Mouse (Mus musculus) midbrain, postnatal 0 days (tissue): ENCODE results near the gene Chd4. TPM values are rescaled to one million over a fixed set of nuclear protein-coding genes. Genes with fewer than 3 reads are reported as not detected.
A peak's percentile ranks its signal among the peaks of the same experiment; 100 is the strongest.
"Not testable (repeated sequence)": the region's sequence is repeated elsewhere in the genome, so short reads cannot be mapped to it uniquely, and the experiment has no call there.

Experiments used
- ATAC-seq: fragments of 200-750 bp; cut with Nextera tagmentation; 2 replicates; pipeline ENCODE4 v1.8.0; 2017; ENCODE audit warnings: moderate number of reproducible peaks, mild to moderate bottlenecking, moderate TSS enrichment, moderate library complexity; ENCODE audit not compliant: low FRiP score
- DNase-seq: peaks from one replicate; pipeline ENCODE4 v3.0.0-alpha.2; 2015; ENCODE audit warnings: low spot score
- H3K27ac ChIP-seq: fragments of 300-500 bp; sonication (generic); 2 replicates; pipeline ENCODE4 v1.5.1; 2014; ENCODE audit warnings: low read depth, mild to moderate bottlenecking, low read length, mixed read lengths
- H3K27me3 ChIP-seq: fragments of 300-500 bp; sonication (generic); 2 replicates; pipeline ENCODE4 v1.6.1; 2014; ENCODE audit warnings: low read length, control low read depth, mixed read lengths; ENCODE audit not compliant: insufficient read depth
- H3K36me3 ChIP-seq: fragments of 300-500 bp; sonication (generic); 2 replicates; pipeline ENCODE4 v1.6.1; 2014; ENCODE audit warnings: low read length, control low read depth, mixed read lengths; ENCODE audit not compliant: insufficient read depth
- H3K4me1 ChIP-seq: fragments of 300-500 bp; sonication (generic); 2 replicates; pipeline ENCODE4 v1.6.1; 2014; ENCODE audit warnings: mild to moderate bottlenecking, control low read depth, antibody characterized with exemption, low read length, mixed read lengths; ENCODE audit not compliant: insufficient read depth
- H3K4me2 ChIP-seq: fragments of 300-500 bp; sonication (generic); 2 replicates; pipeline ENCODE4 v1.6.1; 2014; ENCODE audit warnings: low read depth, mild to moderate bottlenecking, low read length, mixed read lengths; ENCODE audit not compliant: poor library complexity, severe bottlenecking
- H3K4me3 ChIP-seq: fragments of 300-500 bp; sonication (generic); 2 replicates; pipeline ENCODE4 v1.5.1; 2014; ENCODE audit warnings: low read depth, mild to moderate bottlenecking, low read length, moderate library complexity
- H3K9ac ChIP-seq: fragments of 300-500 bp; sonication (generic); replicated peaks from 2 replicates; pipeline ENCODE4 v1.6.1; 2014; ENCODE audit warnings: mild to moderate bottlenecking, low read length, moderate library complexity, mixed read lengths; ENCODE audit not compliant: poor library complexity, severe bottlenecking
- H3K9me3 ChIP-seq: fragments of 300-500 bp; sonication (generic); 2 replicates; pipeline ENCODE4 v1.6.1; 2016; ENCODE audit warnings: low read length, control low read depth
- CTCF ChIP-seq: IDR thresholded peaks from 2 replicates; pipeline ENCODE4 v1.5.1; 2016; ENCODE audit warnings: antibody characterized with exemption, mild to moderate bottlenecking
- WGBS: fragments of 180-500 bp; shearing (Covaris S2); extraction: QIAGEN DNeasy Blood & Tissue Kit; methylation state at CpG from one replicate; pipeline ENCODE4 v1.1.7; 2014; 5-methylcytosine and 5-hydroxymethylcytosine counted together
- polyA plus RNA-seq: library from polyadenylated mRNA; unstranded; fragments of >200 nt; fragmentation: Nextera tagmentation; extraction: Ambion mirVana; gene quantifications from 2 replicates; pipeline ENCODE4 v1.2.1, GENCODE M21; 2015
- total RNA-seq: library from RNA; depleted of rRNA; stranded (reverse); fragments of >200 nt; gene quantifications from 2 replicates; pipeline ENCODE4 v1.2.3, GENCODE M21; 2014

Gene Chd4
- total and polyA plus RNA-seq, 2 experiments from 2014 or later, result 89.1 to 117 TPM

DNA sequence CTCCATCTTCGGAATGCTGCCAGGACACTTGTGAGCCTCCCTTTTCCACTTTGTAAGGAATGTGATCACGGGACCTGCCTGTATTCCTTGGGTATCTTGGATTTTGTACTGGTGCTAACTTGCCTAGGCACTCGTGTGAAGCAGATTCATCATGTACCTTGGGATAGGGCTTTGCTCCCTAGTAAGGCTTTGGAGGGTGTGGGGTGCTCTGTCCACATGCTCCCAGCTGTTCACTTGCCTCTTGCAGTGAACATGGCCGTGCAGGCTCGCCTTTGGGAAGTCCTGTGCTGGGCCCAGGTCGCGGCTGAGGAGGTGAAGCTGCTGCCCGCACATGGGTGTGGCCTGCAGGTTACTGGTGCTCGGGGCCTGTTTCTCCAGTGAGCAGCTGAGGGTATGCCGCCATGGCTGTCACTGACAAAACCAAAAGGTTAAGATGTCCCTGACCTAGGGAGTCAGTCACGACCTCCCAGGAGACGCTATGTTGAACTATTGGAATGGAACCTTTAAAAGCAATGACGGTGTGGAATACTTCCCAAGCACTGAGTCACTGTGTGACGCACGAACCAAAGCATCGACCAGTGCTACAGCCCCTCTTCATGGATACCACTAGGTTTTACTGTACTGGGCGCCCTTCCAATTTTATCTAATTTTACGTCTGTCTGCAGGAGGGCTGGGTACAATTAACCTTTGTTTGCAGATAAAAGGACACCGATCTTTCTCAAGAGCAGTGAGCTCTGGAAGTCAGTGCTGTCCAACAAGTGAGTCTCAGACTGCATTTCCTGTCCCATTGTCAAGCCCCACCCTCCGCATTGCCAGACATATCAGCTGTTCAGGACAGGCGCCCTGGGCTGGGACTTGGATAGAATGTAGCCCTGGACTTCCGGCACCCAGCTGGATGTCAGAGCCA is 65.3 kb downstream of the Chd4 start:
- H3K27me3 ChIP-seq, result no peaks in the 10 kb centered on the region
- peaks cover 5% of the 10 kb centered on the region; the same call in 1 of the 2 replicates for H3K4me1 ChIP-seq

DNA sequence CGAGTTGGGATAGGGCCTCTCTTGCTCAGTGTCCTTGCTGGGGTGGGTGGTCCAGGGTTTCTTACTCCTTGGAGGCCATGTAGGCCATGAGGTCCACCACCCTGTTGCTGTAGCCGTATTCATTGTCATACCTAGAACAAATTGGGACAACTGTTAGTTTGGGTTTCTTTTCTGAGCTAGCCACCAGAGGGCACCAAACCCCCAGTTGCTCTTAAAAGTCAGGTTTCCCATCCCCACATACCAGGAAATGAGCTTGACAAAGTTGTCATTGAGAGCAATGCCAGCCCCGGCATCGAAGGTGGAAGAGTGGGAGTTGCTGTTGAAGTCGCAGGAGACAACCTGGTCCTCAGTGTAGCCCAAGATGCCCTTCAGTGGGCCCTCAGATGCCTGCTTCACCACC is 66.2 kb downstream of the Chd4 start:
- not testable (repeated sequence) for H3K9me3 ChIP-seq, H3K27ac ChIP-seq, H3K4me3 ChIP-seq, H3K4me2 ChIP-seq, H3K27me3 ChIP-seq, H3K9ac ChIP-seq, H3K4me1 ChIP-seq, ATAC-seq
- H3K36me3 ChIP-seq, result peaks cover 31% of the 10 kb centered on the region
- peak; percentile 76 for TF ChIP-seq CTCF
- 3% methylated on average over 3 of the region's 5 CpGs for WGBS
- peak; percentile 83 for DNase-seq

More for the DNA sequence above, 65.3 kb downstream of the Chd4 start:
- H3K36me3 ChIP-seq, result peaks cover 36% of the 10 kb centered on the region
- no peak overlapping the region for H3K27ac ChIP-seq
- no peak overlapping the region for H3K4me2 ChIP-seq
- H3K4me3 ChIP-seq, result no peak overlapping the region
- H3K9me3 ChIP-seq, result no peaks in the 10 kb centered on the region
- H3K9ac ChIP-seq, result no peak overlapping the region
- ATAC-seq, result no peak
- WGBS, result 19% methylated on average over 22 of the region's 22 CpGs
- no peak for TF ChIP-seq CTCF
- DNase-seq, result peak; percentile 46

DNA sequence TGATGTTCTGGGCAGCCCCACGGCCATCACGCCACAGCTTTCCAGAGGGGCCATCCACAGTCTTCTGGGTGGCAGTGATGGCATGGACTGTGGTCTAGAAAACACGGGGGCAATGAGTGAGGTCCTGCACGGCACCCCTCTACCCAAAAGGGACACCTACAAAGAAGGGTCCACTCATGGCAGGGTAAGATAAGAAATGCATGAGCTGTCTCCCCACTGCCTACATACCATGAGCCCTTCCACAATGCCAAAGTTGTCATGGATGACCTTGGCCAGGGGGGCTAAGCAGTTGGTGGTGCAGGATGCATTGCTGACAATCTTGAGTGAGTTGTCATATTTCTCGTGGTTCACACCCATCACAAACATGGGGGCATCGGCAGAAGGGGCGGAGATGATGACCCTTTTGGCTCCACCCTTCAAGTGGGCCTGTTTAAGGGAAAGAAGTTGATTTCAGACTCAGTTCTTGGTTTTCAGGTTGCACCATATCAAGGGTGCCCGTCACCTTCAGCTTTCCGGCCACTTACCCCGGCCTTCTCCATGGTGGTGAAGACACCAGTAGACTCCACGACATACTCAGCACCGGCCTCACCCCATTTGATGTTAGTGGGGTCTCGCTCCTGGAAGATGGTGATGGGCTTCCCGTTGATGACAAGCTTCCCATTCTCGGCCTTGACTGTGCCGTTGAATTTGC is 67.0 kb downstream of the Chd4 start:
- not testable (repeated sequence) for DNase-seq, ATAC-seq
- WGBS, result 77% methylated on average over 10 of the region's 16 CpGs

DNA sequence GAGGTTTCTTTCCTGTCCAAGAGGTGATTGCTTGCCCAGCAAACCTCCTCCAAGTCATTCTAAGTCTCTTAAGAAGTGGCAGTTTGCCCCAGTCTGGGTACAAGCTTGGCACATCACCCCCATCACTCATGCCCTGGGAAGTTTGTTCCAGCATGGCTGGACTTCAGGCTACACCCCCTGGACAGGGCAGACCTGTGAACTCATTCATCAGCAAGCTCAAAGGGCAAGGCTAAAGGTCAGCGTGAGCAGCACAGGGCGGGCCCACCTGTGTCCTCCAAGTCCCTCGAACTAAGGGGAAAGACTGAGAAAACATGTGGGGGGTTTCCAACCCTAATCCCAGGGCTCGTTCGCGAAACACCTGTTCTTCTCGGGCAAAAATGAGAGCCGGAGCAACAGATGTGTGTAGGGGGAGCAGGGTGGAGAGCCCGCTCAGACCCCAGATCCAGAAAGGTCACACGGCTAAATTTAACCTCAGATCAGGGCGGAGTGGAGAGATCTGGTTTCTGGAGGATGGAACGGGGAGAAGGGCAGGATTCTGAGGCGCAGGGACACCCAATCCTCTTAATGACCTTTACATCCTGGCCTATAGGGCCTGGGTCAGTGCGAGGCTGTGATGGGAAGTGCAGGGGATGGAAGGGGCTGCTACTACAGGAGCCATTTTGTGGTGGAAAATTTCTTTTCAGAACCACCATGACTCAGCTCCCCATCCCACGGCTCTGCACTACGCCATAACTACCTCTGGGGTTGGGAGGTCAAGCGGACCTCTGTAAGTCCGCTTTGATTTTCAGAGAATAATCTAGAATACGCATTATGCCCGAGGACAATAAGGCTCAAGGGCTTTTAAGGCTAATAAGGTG is 68.2 kb downstream of the Chd4 start:
- Histone ChIP-seq H3K9me3 (no peaks in the 10 kb centered on the region), H3K4me1 (peaks cover 11% of the 10 kb centered on the region; the same call in 1 of the 2 replicates), H3K4me2 (peak overlapping the region; percentile 79), H3K27me3 (no peaks in the 10 kb centered on the region), H3K27ac (peak overlapping the region; percentile 89), H3K36me3 (peaks cover 26% of the 10 kb centered on the region), H3K9ac (peak overlapping the region; percentile 81), H3K4me3 (peak overlapping the region; percentile 59)
- TF ChIP-seq CTCF, result no peak
- 3% methylated on average over 20 of the region's 20 CpGs for WGBS
- ATAC-seq, result peak; percentile 4; the same call in 1 of the 2 replicates
- peak; percentile 47 for DNase-seq

More for the DNA sequence above, 67.0 kb downstream of the Chd4 start:
- H3K36me3 ChIP-seq, result peaks cover 28% of the 10 kb centered on the region
- H3K27ac ChIP-seq, H3K4me2 ChIP-seq, H3K9me3 ChIP-seq, H3K9ac ChIP-seq, H3K4me3 ChIP-seq, H3K27me3 ChIP-seq: not testable (repeated sequence)
- H3K4me1 ChIP-seq, result peaks cover 11% of the 10 kb centered on the region; the same call in 1 of the 2 replicates

DNA sequence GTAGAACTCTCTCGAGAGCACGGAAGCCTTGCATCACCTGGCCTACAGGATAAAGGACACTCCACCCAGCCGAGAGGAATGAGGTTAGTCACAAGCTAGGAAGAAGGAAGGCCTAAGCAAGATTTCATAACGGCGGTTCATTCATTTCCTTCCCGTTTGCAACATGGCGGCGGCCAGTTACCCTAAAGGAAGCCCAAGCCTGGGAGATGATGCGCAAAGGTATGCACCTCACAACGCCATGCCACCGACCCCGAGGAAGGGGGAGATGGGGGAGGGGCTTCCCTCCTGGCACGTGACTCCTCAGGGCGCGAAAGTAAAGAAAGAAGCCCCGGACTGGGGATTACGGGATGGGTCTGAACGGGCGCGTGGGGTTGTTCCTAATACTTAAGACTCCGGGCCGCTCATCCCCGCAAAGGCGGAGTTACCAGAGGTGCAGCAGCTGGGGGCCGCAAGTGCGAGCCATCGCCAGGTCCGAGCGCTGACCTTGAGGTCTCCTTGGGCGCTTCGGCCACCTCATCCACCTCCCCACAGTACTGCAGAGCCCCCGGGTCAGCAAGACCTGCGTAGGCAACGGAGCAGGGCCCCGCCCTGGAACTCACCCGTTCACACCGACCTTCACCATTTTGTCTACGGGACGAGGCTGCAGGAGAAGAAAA is 69.0 kb downstream of the Chd4 start:
- no peak; the same call in 1 of the 2 replicates for TF ChIP-seq CTCF
- ATAC-seq (peak; percentile 53), DNase-seq (peak; percentile 73)
- Histone ChIP-seq H3K27ac (peak overlapping the region; percentile 89), H3K27me3 (no peaks in the 10 kb centered on the region), H3K4me1 (peaks cover 11% of the 10 kb centered on the region; the same call in 1 of the 2 replicates), H3K4me3 (peak overlapping the region; percentile 59), H3K4me2 (peak overlapping the region; percentile 79), H3K36me3 (peaks cover 29% of the 10 kb centered on the region), H3K9me3 (no peaks in the 10 kb centered on the region), H3K9ac (peak overlapping the region; percentile 81)
- WGBS, result under 1% methylated on average over 39 of the region's 39 CpGs
